Mouse (Mus musculus): Measurements from ENCODE around the gene Robo1. TPM values are rescaled to one million over a fixed set of nuclear protein-coding genes. Genes with fewer than 3 reads are reported as not detected.

Gene Robo1
- polyA plus RNA-seq, 1 experiment from 2014 or later, result 20.6 TPM

DNA sequence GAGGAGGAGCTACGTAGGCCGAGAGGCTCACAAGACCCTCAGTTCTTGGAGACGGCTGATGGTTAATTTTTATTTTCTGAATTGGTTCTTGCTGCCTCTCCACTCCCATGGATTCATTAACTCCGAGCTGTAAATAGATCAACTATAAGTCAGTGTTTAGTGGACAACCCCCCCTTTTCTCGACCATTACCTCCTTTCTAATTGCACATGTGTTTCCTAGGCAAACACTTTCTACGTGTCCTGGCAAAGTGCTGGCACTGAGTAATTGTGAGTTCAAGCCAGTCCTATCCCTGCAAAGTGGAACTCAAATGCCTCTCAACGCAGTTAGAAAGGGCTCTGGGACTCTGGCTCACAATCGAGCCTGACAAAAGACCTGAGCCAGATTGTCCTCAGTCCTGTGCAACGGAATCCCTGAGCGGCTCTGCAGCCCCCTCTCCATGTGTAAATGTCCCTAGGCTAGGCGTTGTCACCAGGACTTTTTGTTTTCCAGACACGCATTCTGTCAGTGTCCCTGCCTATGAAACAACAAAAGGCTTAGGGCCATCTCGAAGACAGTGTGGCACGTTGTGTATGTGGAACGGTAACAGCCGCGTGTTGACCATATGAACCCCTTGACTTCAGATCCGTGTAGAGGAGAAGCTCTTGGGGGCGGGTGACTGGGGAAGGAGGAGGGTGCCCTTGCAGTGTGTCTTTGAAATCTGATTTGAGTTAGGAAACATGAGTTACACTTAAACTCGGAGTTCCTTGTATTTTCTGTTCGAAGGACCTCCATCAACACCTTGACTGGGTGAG, 682.5 kb downstream of the Robo1 start:
- no peaks in the 10 kb centered on the region for H3K36me3 ChIP-seq (ENCODE audit: control insufficient read depth, insufficient read depth, low read length)
- no peaks in the 10 kb centered on the region for H3K9me3 ChIP-seq (replicated peaks; ENCODE audit: control insufficient read depth, low read length)
- no peak overlapping the region for H3K9ac ChIP-seq (ENCODE audit: low read depth, low read length)
- no peak for ATAC-seq (replicated peaks; ENCODE audit: insufficient number of reproducible peaks, low FRiP score, low TSS enrichment)
- H3K4me2 ChIP-seq, result no peak overlapping the region
- H3K4me1 ChIP-seq (ENCODE audit: control insufficient read depth, insufficient read depth, low read length), result peaks cover 4% of the 10 kb centered on the region; the same call in 1 of the 2 replicates
- WGBS (ENCODE audit: insufficient replicate concordance), result 85% methylated on average over 21 of the region's 21 CpGs
- no peaks in the 10 kb centered on the region for H3K27me3 ChIP-seq (ENCODE audit: control insufficient read depth, insufficient read depth, low read length)
- H3K27ac ChIP-seq (ENCODE audit: low read depth, low read length), result no peak overlapping the region
- no peak overlapping the region for H3K4me3 ChIP-seq (ENCODE audit: low read depth, low read length)

DNA sequence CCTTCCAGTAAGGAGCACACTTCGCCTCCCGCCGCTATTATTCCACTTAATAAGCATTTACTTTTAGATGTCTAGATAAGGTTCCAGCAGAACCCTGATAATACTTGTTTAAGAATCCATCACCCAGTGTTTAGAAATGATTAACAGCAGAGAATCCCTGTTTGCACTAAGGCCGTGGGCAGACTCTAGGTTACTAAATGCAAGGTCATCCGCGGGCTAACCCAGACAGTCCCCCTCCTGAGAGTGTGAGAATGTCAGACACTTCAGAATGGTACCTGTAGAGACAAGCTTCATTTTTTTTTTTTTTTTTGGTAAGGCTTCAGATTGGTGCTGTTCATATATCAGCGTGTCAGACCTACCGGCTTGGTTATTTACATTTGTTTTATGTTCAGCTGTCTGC, 685.1 kb downstream of the Robo1 start:
- Histone ChIP-seq H3K36me3 (ENCODE audit: control insufficient read depth, insufficient read depth, low read length) (no peaks in the 10 kb centered on the region), H3K27me3 (ENCODE audit: control insufficient read depth, insufficient read depth, low read length) (no peaks in the 10 kb centered on the region), H3K4me3 (ENCODE audit: low read depth, low read length) (no peak overlapping the region), H3K9ac (ENCODE audit: low read depth, low read length) (no peak overlapping the region), H3K27ac (ENCODE audit: low read depth, low read length) (no peak overlapping the region), H3K9me3 (replicated peaks; ENCODE audit: control insufficient read depth, low read length) (no peaks in the 10 kb centered on the region), H3K4me2 (no peak overlapping the region), H3K4me1 (ENCODE audit: control insufficient read depth, insufficient read depth, low read length) (peaks cover 4% of the 10 kb centered on the region; the same call in 1 of the 2 replicates)
- WGBS (ENCODE audit: insufficient replicate concordance), result 58% methylated on average over 8 of the region's 8 CpGs
- ATAC-seq (replicated peaks; ENCODE audit: insufficient number of reproducible peaks, low FRiP score, low TSS enrichment), result no peak

DNA sequence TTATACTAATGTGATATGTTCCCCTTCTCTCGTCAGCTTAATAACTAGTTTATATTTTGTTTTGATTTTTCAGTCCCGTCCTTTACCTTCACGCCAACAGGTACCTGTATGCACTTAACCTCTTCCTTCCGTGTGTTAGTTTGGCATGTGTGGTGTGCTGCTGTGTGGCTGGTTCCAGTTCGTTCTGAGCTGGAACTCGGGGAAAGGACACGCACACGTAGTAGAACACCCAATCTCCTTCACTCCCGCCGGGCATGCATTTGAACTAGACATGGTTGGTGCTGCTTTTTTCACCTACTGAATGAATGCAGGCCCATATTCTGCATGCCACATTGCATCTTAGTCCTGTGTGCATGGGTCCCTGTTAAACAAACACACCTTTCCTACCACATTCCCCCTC, 685.5 kb downstream of the Robo1 start:
- Histone ChIP-seq H3K4me1 (ENCODE audit: control insufficient read depth, insufficient read depth, low read length) (peaks cover 4% of the 10 kb centered on the region; the same call in 1 of the 2 replicates), H3K27ac (ENCODE audit: low read depth, low read length) (no peak overlapping the region), H3K9me3 (replicated peaks; ENCODE audit: control insufficient read depth, low read length) (no peaks in the 10 kb centered on the region), H3K4me2 (no peak overlapping the region), H3K9ac (ENCODE audit: low read depth, low read length) (no peak overlapping the region), H3K36me3 (ENCODE audit: control insufficient read depth, insufficient read depth, low read length) (no peaks in the 10 kb centered on the region), H3K4me3 (ENCODE audit: low read depth, low read length) (no peak overlapping the region), H3K27me3 (ENCODE audit: control insufficient read depth, insufficient read depth, low read length) (no peaks in the 10 kb centered on the region)
- no peak for ATAC-seq (replicated peaks; ENCODE audit: insufficient number of reproducible peaks, low FRiP score, low TSS enrichment)
- WGBS (ENCODE audit: insufficient replicate concordance), result 69% methylated on average over 10 of the region's 10 CpGs

DNA sequence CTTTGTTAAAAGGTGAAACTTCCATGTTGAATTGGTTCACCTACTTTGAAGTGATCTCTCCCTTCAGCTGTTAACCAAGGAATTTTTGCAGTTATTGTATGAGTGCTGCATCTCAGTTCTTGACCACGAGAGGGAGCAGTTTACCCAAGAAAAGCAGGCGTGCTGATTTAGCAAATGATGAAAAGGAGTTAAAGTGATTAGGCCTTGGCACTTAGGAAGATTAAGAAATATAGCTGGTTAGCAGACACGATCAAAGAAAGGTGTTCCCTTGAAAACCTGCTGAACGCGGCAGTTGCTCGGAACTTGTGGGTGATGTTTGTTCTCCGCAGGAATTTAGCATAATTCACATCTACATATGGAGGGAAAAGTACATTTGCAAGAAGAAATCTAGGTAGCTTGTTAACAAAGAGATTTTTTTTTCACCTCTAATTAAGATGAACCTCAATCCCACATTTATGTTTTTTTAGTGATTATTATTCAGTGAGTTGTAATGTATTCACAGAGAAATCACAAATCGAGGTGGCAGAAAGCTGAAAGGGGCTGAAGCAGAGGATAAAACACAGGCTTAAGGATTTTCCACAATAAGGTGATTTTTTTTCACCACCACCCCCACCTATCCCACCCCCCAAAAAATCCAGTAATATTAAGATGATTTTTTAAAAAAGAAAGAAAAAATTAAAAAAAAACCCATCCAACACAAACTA, 687.3 kb downstream of the Robo1 start:
- 38% methylated on average over 8 of the region's 8 CpGs for WGBS (ENCODE audit: insufficient replicate concordance)
- Histone ChIP-seq H3K4me2 (no peak overlapping the region), H3K36me3 (ENCODE audit: control insufficient read depth, insufficient read depth, low read length) (no peaks in the 10 kb centered on the region), H3K9me3 (replicated peaks; ENCODE audit: control insufficient read depth, low read length) (no peaks in the 10 kb centered on the region), H3K27ac (ENCODE audit: low read depth, low read length) (no peak overlapping the region), H3K4me1 (ENCODE audit: control insufficient read depth, insufficient read depth, low read length) (peaks cover 4% of the 10 kb centered on the region; the same call in 1 of the 2 replicates), H3K4me3 (ENCODE audit: low read depth, low read length) (no peak overlapping the region), H3K27me3 (ENCODE audit: control insufficient read depth, insufficient read depth, low read length) (no peaks in the 10 kb centered on the region), H3K9ac (ENCODE audit: low read depth, low read length) (no peak overlapping the region)
- ATAC-seq (replicated peaks; ENCODE audit: insufficient number of reproducible peaks, low FRiP score, low TSS enrichment), result no peak

DNA sequence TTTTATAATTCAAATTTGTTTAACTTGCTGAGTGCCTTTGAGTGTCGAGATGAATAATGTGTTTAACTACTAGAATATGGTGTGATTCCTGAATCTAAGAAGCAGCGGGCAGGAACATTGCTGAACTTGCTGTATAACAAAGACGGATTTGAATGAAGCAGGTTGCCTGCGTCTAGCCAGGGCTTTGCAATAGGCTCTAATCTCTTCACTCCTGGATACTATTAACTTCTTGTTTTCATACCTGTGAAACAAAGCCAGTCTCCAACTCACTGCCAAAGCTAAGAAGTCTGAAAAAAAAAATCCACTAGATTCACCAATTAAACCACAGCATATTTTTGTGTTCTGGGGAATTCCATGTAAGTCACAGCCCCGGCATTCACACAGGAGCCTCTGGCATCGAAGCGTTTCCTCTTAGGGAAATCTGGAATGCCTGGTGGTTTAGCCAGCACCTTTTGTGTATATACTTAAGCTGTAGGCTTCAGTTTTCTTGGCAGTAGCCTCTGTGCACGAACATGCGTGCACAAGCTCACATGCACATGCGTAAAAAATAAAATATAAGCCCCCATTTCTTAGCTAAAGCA, 687.9 kb downstream of the Robo1 start:
- no peaks in the 10 kb centered on the region for H3K27me3 ChIP-seq (ENCODE audit: control insufficient read depth, insufficient read depth, low read length)
- H3K4me1 ChIP-seq (ENCODE audit: control insufficient read depth, insufficient read depth, low read length), result peaks cover 4% of the 10 kb centered on the region; the same call in 1 of the 2 replicates
- WGBS (ENCODE audit: insufficient replicate concordance), result 80% methylated on average over 10 of the region's 10 CpGs
- ATAC-seq (replicated peaks; ENCODE audit: insufficient number of reproducible peaks, low FRiP score, low TSS enrichment), result no peak
- no peak overlapping the region for H3K4me3 ChIP-seq (ENCODE audit: low read depth, low read length)
- H3K4me2 ChIP-seq, result no peak overlapping the region
- H3K36me3 ChIP-seq (ENCODE audit: control insufficient read depth, insufficient read depth, low read length), result no peaks in the 10 kb centered on the region
- no peak overlapping the region for H3K27ac ChIP-seq (ENCODE audit: low read depth, low read length)
- H3K9ac ChIP-seq (ENCODE audit: low read depth, low read length), result no peak overlapping the region
- H3K9me3 ChIP-seq (replicated peaks; ENCODE audit: control insufficient read depth, low read length), result no peaks in the 10 kb centered on the region

DNA sequence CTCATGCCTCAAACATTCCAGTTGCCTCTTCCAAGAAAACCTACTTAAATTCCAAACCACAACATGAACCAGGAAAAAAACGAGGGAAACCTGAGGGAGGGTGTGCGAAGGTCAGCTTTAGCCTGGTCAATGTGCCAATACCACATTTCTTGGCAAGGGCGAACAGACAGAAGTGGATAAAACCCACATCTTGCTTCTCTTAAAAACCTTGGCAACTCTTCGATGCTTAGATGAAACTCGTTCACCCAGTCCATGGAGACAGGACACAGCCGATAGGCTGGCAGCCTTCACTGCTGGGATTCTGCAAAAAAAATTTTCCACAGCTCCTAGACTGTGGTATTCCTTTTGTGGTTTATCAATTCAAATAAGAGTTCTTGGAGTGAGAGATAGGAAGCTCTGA, 690.6 kb downstream of the Robo1 start:
- Histone ChIP-seq H3K4me3 (ENCODE audit: low read depth, low read length) (no peak overlapping the region), H3K4me1 (ENCODE audit: control insufficient read depth, insufficient read depth, low read length) (peaks cover 2% of the 10 kb centered on the region; the same call in 1 of the 2 replicates), H3K27ac (ENCODE audit: low read depth, low read length) (no peak overlapping the region), H3K9me3 (replicated peaks; ENCODE audit: control insufficient read depth, low read length) (no peaks in the 10 kb centered on the region), H3K4me2 (no peak overlapping the region), H3K27me3 (ENCODE audit: control insufficient read depth, insufficient read depth, low read length) (no peaks in the 10 kb centered on the region), H3K9ac (ENCODE audit: low read depth, low read length) (no peak overlapping the region), H3K36me3 (ENCODE audit: control insufficient read depth, insufficient read depth, low read length) (no peaks in the 10 kb centered on the region)
- 64% methylated on average over 6 of the region's 6 CpGs for whole genome bisulfite sequencing (ENCODE audit: insufficient replicate concordance)
- no peak for ATAC-seq (replicated peaks; ENCODE audit: insufficient number of reproducible peaks, low FRiP score, low TSS enrichment)

DNA sequence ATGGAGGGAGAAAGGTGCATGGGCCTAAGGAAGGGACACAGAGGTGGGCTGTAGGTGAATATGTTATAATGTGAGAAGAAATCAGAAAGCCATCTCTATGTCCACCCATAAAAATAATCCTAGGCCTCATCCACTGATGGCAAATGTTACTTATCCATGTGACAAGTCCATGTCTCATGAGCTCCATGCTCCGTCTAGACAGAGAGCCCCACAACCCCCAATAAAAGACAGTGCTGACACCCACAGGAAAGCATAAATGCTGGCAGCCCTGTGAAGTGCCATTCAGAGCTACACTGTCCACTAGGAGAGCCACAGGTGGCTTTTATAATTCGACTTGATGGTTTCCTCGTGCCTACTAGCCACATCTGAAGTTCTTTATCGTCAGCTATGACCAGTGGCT, 694.6 kb downstream of the Robo1 start:
- H3K4me3 ChIP-seq (ENCODE audit: low read depth, low read length), result no peak overlapping the region
- H3K27me3 ChIP-seq (ENCODE audit: control insufficient read depth, insufficient read depth, low read length), result no peaks in the 10 kb centered on the region
- no peak overlapping the region for H3K9ac ChIP-seq (ENCODE audit: low read depth, low read length)
- no peaks in the 10 kb centered on the region for H3K4me1 ChIP-seq (ENCODE audit: control insufficient read depth, insufficient read depth, low read length)
- ATAC-seq (replicated peaks; ENCODE audit: insufficient number of reproducible peaks, low FRiP score, low TSS enrichment), result no peak
- H3K36me3 ChIP-seq (ENCODE audit: control insufficient read depth, insufficient read depth, low read length), result no peaks in the 10 kb centered on the region
- H3K4me2 ChIP-seq, result no peak overlapping the region
- H3K9me3 ChIP-seq (replicated peaks; ENCODE audit: control insufficient read depth, low read length), result no peaks in the 10 kb centered on the region
- H3K27ac ChIP-seq (ENCODE audit: low read depth, low read length), result no peak overlapping the region
- WGBS (ENCODE audit: insufficient replicate concordance), result 86% methylated on average over 4 of the region's 4 CpGs

DNA sequence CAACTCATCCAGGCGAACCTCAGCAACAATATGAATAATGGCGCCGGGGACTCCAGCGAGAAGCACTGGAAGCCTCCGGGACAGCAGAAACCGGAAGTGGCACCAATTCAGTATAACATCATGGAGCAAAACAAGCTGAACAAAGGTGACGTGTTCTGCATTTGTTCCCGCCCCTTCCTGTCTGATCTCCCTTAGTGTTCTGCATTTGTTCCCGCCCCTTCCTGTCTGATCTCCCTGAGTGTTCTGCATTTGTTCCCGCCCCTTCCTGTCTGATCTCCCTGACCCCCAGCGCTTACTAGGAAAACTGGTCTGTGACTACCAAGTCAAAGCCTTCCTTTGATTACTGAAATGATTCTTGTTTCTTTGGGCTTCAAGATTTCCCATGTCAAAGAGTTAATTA, 696.5 kb downstream of the Robo1 start:
- Histone ChIP-seq H3K4me1 (ENCODE audit: control insufficient read depth, insufficient read depth, low read length) (no peaks in the 10 kb centered on the region), H3K9ac (ENCODE audit: low read depth, low read length) (no peak overlapping the region), H3K27me3 (ENCODE audit: control insufficient read depth, insufficient read depth, low read length) (no peaks in the 10 kb centered on the region), H3K4me2 (no peak overlapping the region), H3K4me3 (ENCODE audit: low read depth, low read length) (no peak overlapping the region), H3K9me3 (replicated peaks; ENCODE audit: control insufficient read depth, low read length) (no peaks in the 10 kb centered on the region), H3K27ac (ENCODE audit: low read depth, low read length) (no peak overlapping the region), H3K36me3 (ENCODE audit: control insufficient read depth, insufficient read depth, low read length) (no peaks in the 10 kb centered on the region)
- WGBS (ENCODE audit: insufficient replicate concordance), result 93% methylated on average over 11 of the region's 11 CpGs
- ATAC-seq (replicated peaks; ENCODE audit: insufficient number of reproducible peaks, low FRiP score, low TSS enrichment), result no peak

Measured in heart, embryonic 11.5 days (tissue).